Mouse (Mus musculus) MN1 (cell line): ENCODE data around the gene Hecw2.
A peak's percentile ranks its signal among the peaks of the same experiment; 100 is the strongest.

Experiments
- DNase-seq: peaks from one replicate; pipeline ENCODE4 v3.0.0-alpha.2; 2016; ENCODE audit warnings: low spot score

Gene Hecw2

GRCm38 (mm10) chr1:53838182-53838859, 356.6 kb downstream of the Hecw2 start:
- no peak for DNase-seq

GRCm38 (mm10) chr1:53830286-53830685, 364.7 kb downstream of the Hecw2 start:
- no peak for DNase-seq

GRCm38 (mm10) chr1:53829089-53829488, 365.9 kb downstream of the Hecw2 start:
- DNase-seq: no peak

GRCm38 (mm10) chr1:53824446-53825337, 370.3 kb downstream of the Hecw2 start:
- DNase-seq: no peak

- DNase-seq: no peak
Measured at GRCm38 (mm10) chr1:53823687-53824445, 371.1 kb downstream of the Hecw2 start.

GRCm38 (mm10) chr1:53821983-53822382, 373.0 kb downstream of the Hecw2 start:
- no peak for DNase-seq

GRCm38 (mm10) chr1:53820041-53820632, 374.8 kb downstream of the Hecw2 start:
- DNase-seq: no peak

GRCm38 (mm10) chr1:53818072-53818862, 376.7 kb downstream of the Hecw2 start:
- DNase-seq: no peak

- DNase-seq: no peak
Measured at GRCm38 (mm10) chr1:53816353-53816752, 378.6 kb downstream of the Hecw2 start.

- DNase-seq: no peak
Measured at GRCm38 (mm10) chr1:53814077-53814705, 380.8 kb downstream of the Hecw2 start.

GRCm38 (mm10) chr1:53811919-53812318, 383.0 kb downstream of the Hecw2 start:
- DNase-seq: no peak

- DNase-seq: no peak
Measured at GRCm38 (mm10) chr1:53808229-53808628, 386.7 kb downstream of the Hecw2 start.

GRCm38 (mm10) chr1:53797811-53798210, 397.2 kb downstream of the Hecw2 start:
- DNase-seq: no peak

- no peak for DNase-seq
Measured at GRCm38 (mm10) chr1:53797074-53797473, 397.9 kb downstream of the Hecw2 start.

GRCm38 (mm10) chr1:53796271-53796670, 398.7 kb downstream of the Hecw2 start:
- no peak for DNase-seq

GRCm38 (mm10) chr1:53795591-53795990, 399.4 kb downstream of the Hecw2 start:
- DNase-seq: no peak

- DNase-seq: no peak
Measured at GRCm38 (mm10) chr1:53795081-53795480, 399.9 kb downstream of the Hecw2 start.

GRCm38 (mm10) chr1:53794279-53794678, 400.7 kb downstream of the Hecw2 start:
- no peak for DNase-seq

- no peak for DNase-seq
Measured at GRCm38 (mm10) chr1:53791343-53791742, 403.6 kb downstream of the Hecw2 start.

GRCm38 (mm10) chr1:53784721-53785418, 410.1 kb downstream of the Hecw2 start, which contains the start of gene Stk17b:
Stk17b (minus strand) TSS chr1:53785224.
- peak; percentile 90 for DNase-seq
